Mouse (Mus musculus): ENCODE data around the gene Helz. TPM values are rescaled to one million over a fixed set of nuclear protein-coding genes. Genes with fewer than 3 reads are reported as not detected.

Helz gene
- polyA plus RNA-seq, 1 experiment from 2014 or later: 19.7 TPM

DNA sequence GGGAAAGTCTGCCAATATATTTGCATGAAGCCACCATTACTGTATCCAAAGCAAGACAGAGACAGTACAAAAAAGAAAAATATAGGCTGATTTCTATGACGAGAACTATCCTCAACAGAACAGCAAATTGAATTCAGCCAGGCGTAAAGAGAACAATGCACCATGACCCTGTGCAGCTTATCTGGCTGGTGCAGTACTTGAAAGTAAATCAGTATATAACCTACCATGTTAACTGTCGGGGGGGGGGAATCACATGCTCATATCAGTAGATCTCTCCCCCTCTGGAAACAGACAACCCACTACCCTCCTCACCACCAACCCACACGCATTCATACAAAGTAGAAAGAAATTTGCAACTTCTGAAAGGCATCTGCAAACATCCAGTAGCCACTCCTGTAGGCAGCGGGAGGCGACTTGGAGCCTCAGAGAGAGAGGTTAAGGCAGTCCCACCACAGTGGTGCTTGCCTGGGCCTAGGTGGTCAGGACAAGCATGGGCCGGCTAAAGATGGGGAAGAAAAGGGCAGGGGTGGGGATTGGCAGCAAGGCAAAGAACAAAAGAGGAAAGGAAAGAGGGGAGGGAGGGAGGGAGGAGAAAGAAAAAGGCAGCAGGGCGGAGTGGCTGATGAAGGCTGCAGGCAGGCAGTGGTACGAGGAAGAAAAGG is 135.1 kb downstream of the Helz start:
- no peak for ATAC-seq (ENCODE audit: insufficient number of reproducible peaks, insufficient read depth, low FRiP score, low TSS enrichment)
- H3K36me3 ChIP-seq: peaks cover 18% of the 10 kb centered on the region
- H3K9me3 ChIP-seq: no peaks in the 10 kb centered on the region
- H3K27ac ChIP-seq: no peak overlapping the region
- no peak overlapping the region for H3K4me2 ChIP-seq (replicated peaks)
- H3K9ac ChIP-seq: no peak overlapping the region
- no peaks in the 10 kb centered on the region for H3K27me3 ChIP-seq
- peaks cover 11% of the 10 kb centered on the region for H3K4me1 ChIP-seq
- 75% methylated on average over 9 of the region's 9 CpGs for WGBS
- no peak overlapping the region for H3K4me3 ChIP-seq

GRCm38 (mm10) chr11:107683544-107684465 is 136.1 kb downstream of the Helz start:
- no peak overlapping the region for H3K27ac ChIP-seq
- H3K4me3 ChIP-seq: no peak overlapping the region
- WGBS: 61% methylated on average over 19 of the region's 19 CpGs
- peaks cover 20% of the 10 kb centered on the region for H3K36me3 ChIP-seq
- H3K9me3 ChIP-seq: no peaks in the 10 kb centered on the region
- no peaks in the 10 kb centered on the region for H3K27me3 ChIP-seq
- H3K9ac ChIP-seq: no peak overlapping the region
- peaks cover 11% of the 10 kb centered on the region for H3K4me1 ChIP-seq
- no peak for ATAC-seq (ENCODE audit: insufficient number of reproducible peaks, insufficient read depth, low FRiP score, low TSS enrichment)
- no peak overlapping the region for H3K4me2 ChIP-seq (replicated peaks)

DNA sequence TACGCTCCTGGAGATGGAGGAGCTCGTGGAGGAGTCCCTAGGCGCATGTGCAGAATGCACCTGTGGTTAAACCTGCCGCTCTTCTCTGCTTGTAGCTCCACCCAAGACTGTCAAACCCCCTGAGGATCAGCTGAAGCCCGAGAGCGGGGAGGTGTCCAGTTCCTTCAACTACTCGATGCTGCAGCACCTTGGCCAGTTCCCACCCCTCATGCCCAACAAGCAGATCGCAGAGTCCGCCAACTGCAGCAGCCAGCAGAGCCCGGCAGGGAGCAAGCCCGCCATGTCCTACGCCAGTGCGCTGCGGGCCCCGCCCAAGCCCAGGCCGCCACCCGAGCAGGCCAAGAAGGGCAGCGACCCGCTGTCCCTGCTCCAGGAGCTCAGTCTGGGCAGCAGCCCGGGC is 138.6 kb downstream of the Helz start:
- no peak overlapping the region for H3K9ac ChIP-seq
- 89% methylated on average over 20 of the region's 20 CpGs for WGBS
- H3K4me2 ChIP-seq (replicated peaks): no peak overlapping the region
- H3K36me3 ChIP-seq: peaks cover 18% of the 10 kb centered on the region
- H3K9me3 ChIP-seq: no peaks in the 10 kb centered on the region
- ATAC-seq (ENCODE audit: insufficient number of reproducible peaks, insufficient read depth, low FRiP score, low TSS enrichment): no peak
- H3K4me3 ChIP-seq: no peak overlapping the region
- H3K27ac ChIP-seq: no peak overlapping the region
- H3K27me3 ChIP-seq: no peaks in the 10 kb centered on the region
- H3K4me1 ChIP-seq: peaks cover 11% of the 10 kb centered on the region

GRCm38 (mm10) chr11:107688480-107688879 is 140.8 kb downstream of the Helz start:
- H3K9me3 ChIP-seq: no peaks in the 10 kb centered on the region
- H3K4me2 ChIP-seq (replicated peaks): no peak overlapping the region
- H3K36me3 ChIP-seq: peaks cover 18% of the 10 kb centered on the region
- H3K9ac ChIP-seq: no peak overlapping the region
- no peak overlapping the region for H3K27ac ChIP-seq
- 94% methylated on average over 10 of the region's 10 CpGs for WGBS
- H3K4me1 ChIP-seq: 0 out of 2 replicates have a peak, but pooled peaks cover 3% of the 10 kb centered on the region
- no peaks in the 10 kb centered on the region for H3K27me3 ChIP-seq
- ATAC-seq (ENCODE audit: insufficient number of reproducible peaks, insufficient read depth, low FRiP score, low TSS enrichment): no peak
- H3K4me3 ChIP-seq: no peak overlapping the region

DNA sequence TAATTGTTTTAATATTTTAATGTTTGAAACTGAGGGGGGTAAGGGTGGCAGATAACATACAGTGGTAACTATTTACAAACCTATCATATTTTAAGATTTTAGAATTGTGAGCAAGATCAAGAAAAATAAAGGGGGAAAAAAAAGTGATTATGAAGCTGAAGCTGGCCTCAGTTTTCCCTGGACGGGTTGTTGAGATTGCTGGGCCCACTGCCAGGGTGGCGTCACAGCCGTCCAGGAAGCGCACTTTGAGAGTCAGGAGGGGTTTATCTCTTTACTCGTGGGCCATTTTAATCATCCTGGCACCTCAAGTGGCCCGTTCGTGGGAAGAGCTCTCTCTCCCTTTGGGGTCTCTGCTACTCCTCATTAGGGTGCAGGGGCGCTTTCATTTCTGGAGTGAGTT is 143.8 kb downstream of the Helz start:
- no peak for ATAC-seq (ENCODE audit: insufficient number of reproducible peaks, insufficient read depth, low FRiP score, low TSS enrichment)
- WGBS: 80% methylated on average over 8 of the region's 8 CpGs
- H3K9me3 ChIP-seq: no peaks in the 10 kb centered on the region

GRCm38 (mm10) chr11:107693338-107693737 is 145.6 kb downstream of the Helz start:
- H3K4me2 ChIP-seq (replicated peaks): no peak overlapping the region
- WGBS: 85% methylated on average over 6 of the region's 6 CpGs
- ATAC-seq (ENCODE audit: insufficient number of reproducible peaks, insufficient read depth, low FRiP score, low TSS enrichment): no peak

More for the DNA sequence above, 143.8 kb downstream of the Helz start:
- H3K36me3 ChIP-seq: peaks cover 7% of the 10 kb centered on the region
- no peak overlapping the region for H3K4me2 ChIP-seq (replicated peaks)
- H3K4me1 ChIP-seq: no peaks in the 10 kb centered on the region
- H3K27ac ChIP-seq: no peak overlapping the region
- H3K27me3 ChIP-seq: no peaks in the 10 kb centered on the region
- H3K4me3 ChIP-seq: no peak overlapping the region
- no peak overlapping the region for H3K9ac ChIP-seq

GRCm38 (mm10) chr11:107699967-107700366 is 152.2 kb downstream of the Helz start:
- H3K9ac ChIP-seq: no peak overlapping the region
- 86% methylated on average over 4 of the region's 4 CpGs for WGBS
- no peak overlapping the region for H3K4me3 ChIP-seq
- H3K36me3 ChIP-seq: no peaks in the 10 kb centered on the region
- no peak for ATAC-seq (ENCODE audit: insufficient number of reproducible peaks, insufficient read depth, low FRiP score, low TSS enrichment)
- H3K27me3 ChIP-seq: no peaks in the 10 kb centered on the region
- H3K27ac ChIP-seq: no peak overlapping the region
- no peak overlapping the region for H3K4me2 ChIP-seq (replicated peaks)
- no peaks in the 10 kb centered on the region for H3K9me3 ChIP-seq
- H3K4me1 ChIP-seq: peaks cover 8% of the 10 kb centered on the region; the same call in 1 of the 2 replicates

More at GRCm38 (mm10) chr11:107693338-107693737, 145.6 kb downstream of the Helz start:
- Histone ChIP-seq H3K9ac (no peak overlapping the region), H3K4me1 (no peaks in the 10 kb centered on the region), H3K4me3 (no peak overlapping the region), H3K9me3 (no peaks in the 10 kb centered on the region), H3K27me3 (no peaks in the 10 kb centered on the region), H3K27ac (no peak overlapping the region), H3K36me3 (peaks cover 3% of the 10 kb centered on the region; the same call in 1 of the 2 replicates)

- no peaks in the 10 kb centered on the region for H3K36me3 ChIP-seq
- no peak overlapping the region for H3K4me3 ChIP-seq
- H3K4me2 ChIP-seq (replicated peaks): no peak overlapping the region
- peaks cover 8% of the 10 kb centered on the region; the same call in 1 of the 2 replicates for H3K4me1 ChIP-seq
- peak; percentile 22; the same call in 1 of the 2 replicates for ATAC-seq (ENCODE audit: insufficient number of reproducible peaks, insufficient read depth, low FRiP score, low TSS enrichment)
- no peaks in the 10 kb centered on the region for H3K9me3 ChIP-seq
- WGBS: 55% methylated on average over 27 of the region's 27 CpGs
- no peaks in the 10 kb centered on the region; the same call in 1 of the 2 replicates for H3K27me3 ChIP-seq
- no peak overlapping the region for H3K27ac ChIP-seq
- H3K9ac ChIP-seq: no peak overlapping the region
These were observed 155.8 kb downstream of the Helz start for GRCm38 (mm10) chr11:107703272-107704134.

GRCm38 (mm10) chr11:107705060-107705459 is 157.3 kb downstream of the Helz start:
- no peak for ATAC-seq (ENCODE audit: insufficient number of reproducible peaks, insufficient read depth, low FRiP score, low TSS enrichment)

GRCm38 (mm10) chr11:107705476-107706074 is 157.8 kb downstream of the Helz start:
- no peak for ATAC-seq (ENCODE audit: insufficient number of reproducible peaks, insufficient read depth, low FRiP score, low TSS enrichment)
- H3K4me1 ChIP-seq: peaks cover 8% of the 10 kb centered on the region; the same call in 1 of the 2 replicates
- no peak overlapping the region for H3K9ac ChIP-seq
- 71% methylated on average over 11 of the region's 11 CpGs for WGBS
- no peaks in the 10 kb centered on the region for H3K9me3 ChIP-seq
- H3K27ac ChIP-seq: no peak overlapping the region
- H3K27me3 ChIP-seq: no peaks in the 10 kb centered on the region; the same call in 1 of the 2 replicates
- no peak overlapping the region for H3K4me2 ChIP-seq (replicated peaks)
- no peak overlapping the region for H3K4me3 ChIP-seq
- no peaks in the 10 kb centered on the region for H3K36me3 ChIP-seq

More at GRCm38 (mm10) chr11:107705060-107705459, 157.3 kb downstream of the Helz start:
- no peak overlapping the region for H3K27ac ChIP-seq
- H3K4me1 ChIP-seq: peaks cover 8% of the 10 kb centered on the region; the same call in 1 of the 2 replicates
- H3K36me3 ChIP-seq: no peaks in the 10 kb centered on the region
- no peak overlapping the region for H3K4me3 ChIP-seq
- WGBS: 74% methylated on average over 6 of the region's 6 CpGs
- H3K27me3 ChIP-seq: no peaks in the 10 kb centered on the region; the same call in 1 of the 2 replicates
- no peak overlapping the region for H3K9ac ChIP-seq
- H3K9me3 ChIP-seq: no peaks in the 10 kb centered on the region
- no peak overlapping the region for H3K4me2 ChIP-seq (replicated peaks)

Measured in embryonic facial prominence, embryonic 12.5 days (tissue).